ENCODE assay signal across 8 mouse cellular contexts in the genomic region with DNA sequence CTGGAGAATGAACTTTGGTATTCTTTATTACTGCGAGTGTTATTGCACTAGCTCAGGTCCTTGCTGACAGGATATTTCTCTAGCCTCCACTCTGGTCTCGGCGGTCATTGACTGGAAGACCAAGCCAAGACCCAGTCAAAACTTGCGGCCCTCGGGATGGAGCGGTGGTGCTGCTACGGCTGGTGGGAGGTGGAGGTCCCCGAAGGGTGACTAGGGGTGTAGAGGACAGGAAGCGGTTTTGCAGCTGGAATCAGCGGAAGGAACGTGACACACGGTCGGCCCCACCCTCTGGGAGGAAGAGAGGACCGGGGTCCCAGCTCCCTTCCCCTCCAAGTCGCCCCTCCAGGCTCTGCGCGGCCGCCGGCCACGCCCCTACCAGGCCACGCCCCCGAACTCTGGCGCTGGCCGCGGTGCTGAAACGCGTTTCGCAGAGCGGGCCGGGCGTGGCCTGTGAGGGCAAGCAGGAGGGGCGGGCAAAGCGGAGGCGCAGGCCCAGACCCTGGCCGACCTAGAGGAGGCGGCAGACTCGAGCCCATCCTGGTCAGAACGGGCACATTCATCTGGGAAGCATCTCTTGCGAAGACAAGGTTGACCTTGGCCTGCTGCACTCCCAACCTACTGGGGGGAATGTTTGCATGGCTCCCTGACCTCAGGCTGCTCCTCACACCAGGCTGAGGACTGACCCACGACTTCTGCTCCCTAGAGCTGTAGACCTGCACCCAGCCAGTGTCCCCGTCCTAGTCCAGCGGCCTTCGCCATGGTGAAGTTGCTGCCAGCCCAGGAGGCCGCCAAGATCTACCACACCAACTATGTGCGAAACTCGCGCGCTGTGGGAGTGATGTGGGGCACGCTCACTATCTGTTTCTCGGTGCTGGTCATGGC. TPM values are rescaled to one million over a fixed set of nuclear protein-coding genes. Genes with fewer than 3 reads are reported as not detected.
DNase-seq lines count a peak whose midpoint lies in the region; ATAC-seq and TF ChIP-seq lines count a peak whose summit lies in the region.

A gene (plus strand): TSS at position 398 of the 882 bp plus-strand sequence.

- peak within 1 kb of the TSS; percentile 39 for H3K4me2 ChIP-seq in heart, embryonic 16.5 days (ENCODE audit: low read depth, low read length)
- peak within 1 kb of the TSS; percentile 54 for H3K4me2 ChIP-seq in limb, embryonic 15.5 days

- TF ChIP-seq POLR2A in cortical plate, adult 2 months (IDR thresholded peaks at IDR 0.05; ENCODE audit: extremely low read depth, insufficient read depth, low read length): no peak

- peak; percentile 10 to 29 for DNase-seq in heart, adult 18-20 months
- DNase-seq in heart, adult 11 months: no peak
- DNase-seq in MN1 (ENCODE audit: low spot score): peak; percentile 86
- peak; percentile 87 for DNase-seq in neural tube, embryonic 10.5 days (ENCODE audit: extremely low spot score, low spot score)

- no peaks in the 10 kb centered on the region for H3K36me3 ChIP-seq in heart, embryonic 16.5 days (ENCODE audit: control insufficient read depth, insufficient read depth)
- H3K36me3 ChIP-seq in limb, embryonic 15.5 days: no peaks in the 10 kb centered on the region

- no peaks in the 10 kb centered on the region; the same call in 1 of the 2 replicates for H3K4me1 ChIP-seq in cortical plate, adult 2 months (ENCODE audit: control insufficient read depth, insufficient read depth, low read length)
- no peaks in the 10 kb centered on the region for H3K4me1 ChIP-seq in heart, embryonic 16.5 days (ENCODE audit: control insufficient read depth, insufficient read depth, low read length)
- peaks cover 8% of the 10 kb centered on the region for H3K4me1 ChIP-seq in limb, embryonic 15.5 days

- peak within 1 kb of the TSS; percentile 37 for H3K4me3 ChIP-seq in cortical plate, adult 2 months (ENCODE audit: insufficient read depth, low read length)
- peak within 1 kb of the TSS; percentile 1; the same call in 1 of the 2 replicates for H3K4me3 ChIP-seq in heart, embryonic 16.5 days (ENCODE audit: low read length)
- H3K4me3 ChIP-seq in limb, embryonic 15.5 days: peak within 1 kb of the TSS; percentile 26

- H3K9me3 ChIP-seq in heart, embryonic 16.5 days (replicated peaks; ENCODE audit: control insufficient read depth, low read length): no peaks in the 10 kb centered on the region
- no peaks in the 10 kb centered on the region for H3K9me3 ChIP-seq in limb, embryonic 15.5 days

- no peak for TF ChIP-seq CTCF in cortical plate, adult 2 months (IDR thresholded peaks at IDR 0.05; ENCODE audit: extremely low read depth, insufficient read depth, low read length)

- no peaks in the 10 kb centered on the region for H3K27me3 ChIP-seq in heart, embryonic 16.5 days (ENCODE audit: control insufficient read depth, insufficient read depth, low read length)
- no peaks in the 10 kb centered on the region for H3K27me3 ChIP-seq in limb, embryonic 15.5 days

- 16% methylated on average over 50 of the region's 50 CpGs for WGBS in heart, embryonic 16.5 days
- WGBS in limb, embryonic 15.5 days: 17% methylated on average over 49 of the region's 50 CpGs

- H3K27ac ChIP-seq in cortical plate, adult 2 months (ENCODE audit: insufficient read depth, low read length): no peak within 1 kb of the TSS
- H3K27ac ChIP-seq in heart, embryonic 16.5 days (ENCODE audit: low read length): no peak within 1 kb of the TSS
- no peak within 1 kb of the TSS for H3K27ac ChIP-seq in limb, embryonic 15.5 days

- H3K9ac ChIP-seq in heart, embryonic 16.5 days (ENCODE audit: low read length): no peak within 1 kb of the TSS
- no peak within 1 kb of the TSS for H3K9ac ChIP-seq in limb, embryonic 15.5 days

- ATAC-seq in heart, embryonic 16.5 days (replicated peaks; ENCODE audit: extremely low read depth, insufficient read depth, low FRiP score): peak; percentile 69
- ATAC-seq in limb, embryonic 15.5 days (ENCODE audit: insufficient number of reproducible peaks, low FRiP score, low TSS enrichment, low read depth): peak; percentile 46; the same call in 1 of the 2 replicates
- no peak for ATAC-seq in monocyte, adult 5-6 weeks (replicated peaks; ENCODE audit: insufficient number of reproducible peaks, low FRiP score, low TSS enrichment, poor library complexity, severe bottlenecking)

RNA-seq across cellular contexts. Expression of the gene that starts here (rescaled TPM):
- total RNA-seq in heart, adult 18-20 months (2021): not detected
- 4.5 and 5.1 TPM in 2 replicates for polyA plus RNA-seq in cortical plate, adult 2 months (2012; rRNA removed)
- 0.14 and 0.39 TPM in 2 replicates for polyA plus RNA-seq in heart, embryonic 16.5 days (2015; fragmentation: Nextera tagmentation; extraction: Ambion mirVana)
- polyA plus RNA-seq in limb, embryonic 15.5 days (2015; fragmentation: Nextera tagmentation; extraction: Ambion mirVana): 0.40 and 0.60 TPM in 2 replicates
- total RNA-seq in monocyte, adult 5-6 weeks (2017): not detected in 3 replicates

Comparison
In these comparisons a context has a peak if more than half of its experiments do, and no peak if none do; other contexts are left out.
1. Peak in DNase-seq in heart, adult 18-20 months; RNA of the gene not detected or under 1 TPM.
2. Peak in ATAC-seq, H3K4me3 ChIP-seq and H3K4me2 ChIP-seq in heart, embryonic 16.5 days; RNA of the gene not detected or under 1 TPM.
3. Peak in ATAC-seq, H3K4me3 ChIP-seq and H3K4me2 ChIP-seq in limb, embryonic 15.5 days; RNA of the gene not detected or under 1 TPM.